Mouse (Mus musculus) CH12.LX (cell line): ENCODE measurements at regions not wholly inside any gene's neighbourhood (a gene's known extent, or its start where the extent isn't known, plus 50 kb on each side); places are given as distances from the start of the nearest gene placed in this dataset.

Experiments
- DNase-seq: peaks from one replicate; pipeline ENCODE4 v3.0.0-alpha.2; 2013; ENCODE audit errors: extremely low read depth
- H3K27ac ChIP-seq: 2 replicates; pipeline ENCODE4 v1.5.1; 2012; ENCODE audit warnings: low read depth, mild to moderate bottlenecking, control low read depth, moderate library complexity; ENCODE audit not compliant: insufficient read depth
- H3K27me3 ChIP-seq: replicated peaks from 2 replicates; pipeline ENCODE3; 2012; ENCODE audit warnings: inconsistent platforms
- H3K36me3 ChIP-seq, 2 experiments: replicated peaks in 1 of 2; 2 replicates each; pipeline versions ENCODE3 to v1.6.1; 2012; ENCODE audit warnings: inconsistent platforms in 1 of 2, low read length in 1 of 2, mild to moderate bottlenecking in 1 of 2, mixed read lengths in 1 of 2, moderate library complexity in 1 of 2; ENCODE audit not compliant: control insufficient read depth in 1 of 2, insufficient read depth in 1 of 2
- H3K4me1 ChIP-seq, 2 experiments: 2 replicates each; pipeline ENCODE4 v1.6.1; 2012; ENCODE audit warnings: inconsistent platforms in 1 of 2, moderate library complexity in 1 of 2; ENCODE audit not compliant: insufficient read depth in 2 of 2, control insufficient read depth in 1 of 2
- H3K4me2 ChIP-seq: 2 replicates; pipeline ENCODE4 v1.6.1; 2012; ENCODE audit warnings: low read depth, mild to moderate bottlenecking, control low read depth; ENCODE audit not compliant: poor library complexity, insufficient read depth, severe bottlenecking
- H3K4me3 ChIP-seq, 3 experiments: fragments of 150-350 bp in 1 of 3; sonication (generic) in 1 of 3; replicated peaks in 1 of 3; 2 replicates each; pipeline versions ENCODE3 to v1.5.1; 2011 to 2012; ENCODE audit warnings: low read depth in 2 of 3, low read length in 2 of 3, mild to moderate bottlenecking in 2 of 3, moderate library complexity in 2 of 3, control low read depth in 1 of 3, improper control_type of control experiment in 1 of 3, inconsistent platforms in 1 of 3, mixed read lengths in 1 of 3; ENCODE audit not compliant: poor library complexity in 1 of 3
- H3K79me2 ChIP-seq: replicated peaks from 2 replicates; pipeline ENCODE4 v1.6.1; 2012; ENCODE audit warnings: mild to moderate bottlenecking, moderate library complexity; ENCODE audit not compliant: control insufficient read depth, poor library complexity, insufficient read depth, severe bottlenecking; ENCODE audit errors: extremely low read depth
- H3K9ac ChIP-seq: 2 replicates; pipeline ENCODE4 v1.6.1; 2012; ENCODE audit warnings: low read depth, mild to moderate bottlenecking, control low read depth, moderate library complexity; ENCODE audit not compliant: insufficient read depth
- H3K9me3 ChIP-seq: replicated peaks from 2 replicates; pipeline ENCODE3; 2012; ENCODE audit warnings: low read length, inconsistent platforms, mixed read lengths
- CHD1 ChIP-seq: IDR thresholded peaks from 2 replicates; pipeline ENCODE4 v1.6.1; 2012; ENCODE audit warnings: low read depth, low read length, improper control_type of control experiment, inconsistent platforms
- CHD2 ChIP-seq: IDR thresholded peaks from 2 replicates; pipeline ENCODE4 v1.6.1; 2011; ENCODE audit warnings: low read length, improper control_type of control experiment
- E2F4 ChIP-seq: IDR thresholded peaks from 2 replicates; pipeline ENCODE4 v1.6.1; 2011; ENCODE audit warnings: low read depth, low read length, improper control_type of control experiment; ENCODE audit not compliant: insufficient replicate concordance
- JUN ChIP-seq: IDR thresholded peaks from 2 replicates; pipeline ENCODE4 v1.6.1; 2011; ENCODE audit warnings: low read depth, mild to moderate bottlenecking, low read length, improper control_type of control experiment, moderate library complexity; ENCODE audit not compliant: insufficient read depth
- JUND ChIP-seq: conservative IDR thresholded peaks from 2 replicates; pipeline ENCODE4 v1.6.1; 2011; ENCODE audit warnings: low read depth, low read length, improper control_type of control experiment
- MAFK ChIP-seq: IDR thresholded peaks from 2 replicates; pipeline ENCODE4 v1.6.1; 2011; ENCODE audit warnings: low read length, improper control_type of control experiment; ENCODE audit not compliant: insufficient replicate concordance
- MEF2A ChIP-seq: IDR thresholded peaks from 2 replicates; pipeline ENCODE4 v1.6.1; 2014; ENCODE audit warnings: low read depth, mild to moderate bottlenecking, inconsistent platforms, low read length, improper control_type of control experiment, borderline replicate concordance
- RCOR1 ChIP-seq: conservative IDR thresholded peaks from 2 replicates; pipeline ENCODE4 v1.6.1; 2012; ENCODE audit warnings: low read depth, mild to moderate bottlenecking, inconsistent platforms, low read length, improper control_type of control experiment
- SIN3A ChIP-seq: IDR thresholded peaks from 2 replicates; pipeline ENCODE4 v1.6.1; 2012; ENCODE audit warnings: low read length, improper control_type of control experiment, inconsistent platforms
- TCF12 ChIP-seq: IDR thresholded peaks from 2 replicates; pipeline ENCODE4 v1.6.1; 2014; ENCODE audit warnings: low read depth, mild to moderate bottlenecking, inconsistent platforms, low read length, improper control_type of control experiment
- UBTF ChIP-seq: IDR thresholded peaks from 2 replicates; pipeline ENCODE4 v1.6.1; 2012; ENCODE audit warnings: low read depth, mild to moderate bottlenecking, inconsistent platforms, low read length, improper control_type of control experiment, moderate library complexity
- USF1 ChIP-seq: IDR thresholded peaks from 2 replicates; pipeline ENCODE4 v1.6.1; 2014; ENCODE audit warnings: low read depth, mild to moderate bottlenecking, inconsistent platforms, low read length, improper control_type of control experiment
- ZMIZ1 ChIP-seq: IDR thresholded peaks from 2 replicates; pipeline ENCODE4 v1.6.1; 2012; ENCODE audit warnings: low read depth, mild to moderate bottlenecking, inconsistent platforms, low read length, improper control_type of control experiment
- dilution Hi-C: fragments of 300-500 bp; cut with MboI; formaldehyde crosslinking; loops from 2 replicates; pipeline ENCODE4 v1.14.3; 2020; ENCODE audit warnings: low sequenced_read_pairs; ENCODE audit not compliant: extremely low pct_unique_long_range_greater_than_20kb, extremely low pct_ligation_motif_present
- in situ Hi-C: fragments of 300-500 bp; cut with MboI; formaldehyde crosslinking; loops from 3 replicates; pipeline ENCODE4 v1.14.3; 2019; ENCODE audit warnings: low sequenced_read_pairs, low pct_ligation_motif_present, low pct_unique_long_range_greater_than_20kb, mixed read lengths

- Histone ChIP-seq H3K9ac (no peak overlapping the region), H3K27me3 (no peaks in the 10 kb centered on the region), H3K79me2 (no peaks in the 10 kb centered on the region)
- TF ChIP-seq SIN3A (no peak), E2F4 (no peak), JUND (no peak), MEF2A (no peak), USF1 (no peak), CHD1 (no peak), CHD2 (no peak), RCOR1 (no peak), UBTF (no peak), MAFK (no peak), JUN (no peak), ZMIZ1 (no peak)
- TF ChIP-seq, all 38 proteins: peak for 0
- Histone ChIP-seq H3K9me3 (no peaks in the 10 kb centered on the region), H3K4me3 (no peak overlapping the region), H3K27ac (no peak overlapping the region), H3K4me2 (no peak overlapping the region), H3K4me1 (peaks cover 0 to 7% of the 10 kb centered on the region in 2 experiments; a peak in 2 of 4 replicates), H3K36me3 (no peaks in the 10 kb centered on the region)
- in situ Hi-C loops, result no loop called here
- dilution Hi-C loops, result no loop called here
- no peak for DNase-seq
Measured at GRCm38 (mm10) chr3:148683181-148683580, 307.2 kb downstream of the Adgrl2 start.

- Histone ChIP-seq H3K79me2 (no peaks in the 10 kb centered on the region), H3K9me3 (no peaks in the 10 kb centered on the region), H3K4me3 (no peak overlapping the region), H3K9ac (no peak overlapping the region), H3K27me3 (no peaks in the 10 kb centered on the region), H3K4me1 (peaks cover 0 to 7% of the 10 kb centered on the region in 2 experiments; a peak in 2 of 4 replicates), H3K27ac (no peak overlapping the region), H3K36me3 (no peaks in the 10 kb centered on the region), H3K4me2 (no peak overlapping the region)
- TF ChIP-seq JUND (no peak), TCF12 (no peak)
- in situ Hi-C loops, result no loop called here
- dilution Hi-C loops, result no loop called here
- no peak for DNase-seq
Measured at GRCm38 (mm10) chr3:148682445-148682994, 307.8 kb downstream of the Adgrl2 start.

GRCm38 (mm10) chr3:148681186-148681585 lies 309.2 kb downstream of the Adgrl2 start:
- Histone ChIP-seq H3K4me1 (peaks cover 0 to 7% of the 10 kb centered on the region in 2 experiments; a peak in 2 of 4 replicates), H3K4me3 (no peak overlapping the region), H3K27me3 (no peaks in the 10 kb centered on the region), H3K4me2 (no peak overlapping the region), H3K9me3 (no peaks in the 10 kb centered on the region), H3K27ac (no peak overlapping the region), H3K36me3 (no peaks in the 10 kb centered on the region), H3K79me2 (no peaks in the 10 kb centered on the region), H3K9ac (no peak overlapping the region)
- dilution Hi-C loops, result no loop called here
- no peak for DNase-seq
- TF ChIP-seq CHD2, result no peak
- in situ Hi-C loops, result no loop called here
